Mouse (Mus musculus): Measurements from ENCODE around the gene Fam205c.
"Not testable (repeated sequence)": the region's sequence is repeated elsewhere in the genome, so short reads cannot be mapped to it uniquely, and the experiment has no call there.

DNA sequence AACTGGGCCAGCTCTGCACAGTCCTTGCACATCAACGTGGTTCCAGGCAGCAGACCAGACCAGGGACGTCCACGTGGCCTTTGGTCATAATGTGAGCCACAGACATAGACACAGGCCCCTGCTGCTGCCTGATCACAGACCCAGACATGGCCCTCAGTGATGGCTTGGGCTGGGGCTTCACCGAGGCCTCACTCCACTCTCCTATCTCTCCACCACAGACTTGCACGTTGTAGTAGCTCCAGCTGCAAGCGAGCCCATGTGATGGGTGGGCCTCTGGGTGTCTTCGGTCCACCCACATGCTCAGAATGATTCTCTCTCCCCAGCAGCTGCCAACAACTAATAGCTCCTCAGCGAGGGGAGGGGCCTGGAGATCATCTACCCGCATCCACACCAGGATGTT is 13.6 kb downstream of the Fam205c start:
- not testable (repeated sequence) for TF ChIP-seq CTCF (IDR thresholded peaks at IDR 0.05; ENCODE audit: borderline replicate concordance, extremely low read depth, insufficient read depth, insufficient read length); POLR2A (IDR thresholded peaks at IDR 0.05; ENCODE audit: borderline replicate concordance, extremely low read depth, insufficient read depth, insufficient read length, poor library complexity, severe bottlenecking)
